Mouse (Mus musculus) MEL (cell line): ENCODE measurements around the gene Zfp697. TPM values are rescaled to one million over a fixed set of nuclear protein-coding genes. Genes with fewer than 3 reads are reported as not detected.
A peak's percentile ranks its signal among the peaks of the same experiment; 100 is the strongest.

ENCODE experiments used
- DNase-seq: peaks from one replicate; pipeline ENCODE4 v3.0.0; 2011; ENCODE audit warnings: low read depth, low spot score
- H3K27ac ChIP-seq: 2 replicates; pipeline ENCODE4 v1.5.1; 2012; ENCODE audit warnings: low read depth, mild to moderate bottlenecking, control low read depth, low read length, moderate library complexity; ENCODE audit not compliant: control insufficient read depth
- H3K27me3 ChIP-seq, 2 experiments: fragments of 150-350 bp in 1 of 2; sonication (generic) in 1 of 2; 2 replicates each; pipeline ENCODE4 v1.6.1; 2012; ENCODE audit warnings: low read length in 2 of 2, mild to moderate bottlenecking in 2 of 2, improper control_type of control experiment in 1 of 2, moderate library complexity in 1 of 2; ENCODE audit not compliant: insufficient read depth in 2 of 2, control insufficient read depth in 1 of 2
- H3K36me3 ChIP-seq, 2 experiments: 2 replicates each; pipeline ENCODE4 v1.6.1; 2012 to 2014; ENCODE audit warnings: low read length in 2 of 2, improper control_type of control experiment in 1 of 2, inconsistent platforms in 1 of 2, mild to moderate bottlenecking in 1 of 2; ENCODE audit not compliant: insufficient read depth in 2 of 2, control insufficient read depth in 1 of 2
- H3K4me1 ChIP-seq, 2 experiments: fragments of 150-350 bp in 1 of 2; sonication (generic) in 1 of 2; 2 replicates each; pipeline ENCODE4 v1.6.1; 2012; ENCODE audit warnings: low read length in 2 of 2, improper control_type of control experiment in 1 of 2, mild to moderate bottlenecking in 1 of 2; ENCODE audit not compliant: insufficient read depth in 2 of 2, control insufficient read depth in 1 of 2
- H3K4me3 ChIP-seq, 2 experiments: fragments of 150-350 bp in 1 of 2; sonication (generic) in 1 of 2; 2 replicates each; pipeline ENCODE4 v1.5.1; 2012; ENCODE audit warnings: low read depth in 2 of 2, low read length in 2 of 2, mild to moderate bottlenecking in 2 of 2, moderate library complexity in 2 of 2, control low read depth in 1 of 2, improper control_type of control experiment in 1 of 2; ENCODE audit not compliant: control insufficient read depth in 1 of 2, insufficient read depth in 1 of 2
- H3K79me2 ChIP-seq: 2 replicates; pipeline ENCODE4 v1.6.1; 2012; ENCODE audit warnings: mild to moderate bottlenecking, low read length, moderate library complexity; ENCODE audit not compliant: control insufficient read depth, poor library complexity, insufficient read depth
- H3K9ac ChIP-seq: 2 replicates; pipeline ENCODE4 v1.6.1; 2012; ENCODE audit warnings: low read depth, mild to moderate bottlenecking, control low read depth, low read length, moderate library complexity; ENCODE audit not compliant: control insufficient read depth, poor library complexity, severe bottlenecking
- H3K9me3 ChIP-seq: fragments of 150-350 bp; sonication (generic); replicated peaks from 2 replicates; pipeline ENCODE4 v1.6.1; 2012; ENCODE audit warnings: mild to moderate bottlenecking, low read length, improper control_type of control experiment, moderate library complexity; ENCODE audit not compliant: insufficient read depth
- BHLHE40 ChIP-seq: IDR thresholded peaks from 2 replicates; pipeline ENCODE4 v1.6.1; 2012; ENCODE audit warnings: low read depth, mild to moderate bottlenecking, inconsistent platforms, low read length, improper control_type of control experiment, borderline replicate concordance
- CHD1 ChIP-seq: IDR thresholded peaks from 2 replicates; pipeline ENCODE4 v1.6.1; 2012; ENCODE audit warnings: low read depth, mild to moderate bottlenecking, inconsistent platforms, low read length, improper control_type of control experiment
- CTCF ChIP-seq, 3 experiments: IDR thresholded peaks in 2 of 3; conservative IDR thresholded peaks in 1 of 3; 2 replicates each; pipeline ENCODE4 v1.5.1; 2011 to 2012; ENCODE audit warnings: low read length in 3 of 3, low read depth in 2 of 3, mild to moderate bottlenecking in 2 of 3, improper control_type of control experiment in 1 of 3, inconsistent platforms in 1 of 3, mixed read lengths in 1 of 3, moderate library complexity in 1 of 3; ENCODE audit not compliant: control insufficient read depth in 1 of 3, insufficient read depth in 1 of 3, poor library complexity in 1 of 3, severe bottlenecking in 1 of 3
- ELF1 ChIP-seq: IDR thresholded peaks from 2 replicates; pipeline ENCODE4 v1.6.1; 2014; ENCODE audit warnings: low read depth, mild to moderate bottlenecking, inconsistent platforms, low read length, improper control_type of control experiment, moderate library complexity
- ETS1 ChIP-seq: IDR thresholded peaks from 2 replicates; pipeline ENCODE4 v1.6.1; 2012; ENCODE audit warnings: low read depth, mild to moderate bottlenecking, inconsistent platforms, low read length, improper control_type of control experiment, moderate library complexity
- HCFC1 ChIP-seq: IDR thresholded peaks from 2 replicates; pipeline ENCODE4 v1.6.1; 2012; ENCODE audit warnings: low read depth, mild to moderate bottlenecking, inconsistent platforms, low read length, improper control_type of control experiment, moderate library complexity
- KAT2A ChIP-seq: conservative IDR thresholded peaks from 2 replicates; pipeline ENCODE4 v1.6.1; 2012; ENCODE audit warnings: low read depth, low read length, improper control_type of control experiment, inconsistent platforms
- MAFK ChIP-seq: IDR thresholded peaks from 2 replicates; pipeline ENCODE4 v1.6.1; 2011; ENCODE audit warnings: low read depth, mild to moderate bottlenecking, low read length, improper control_type of control experiment, borderline replicate concordance
- MAX ChIP-seq: IDR thresholded peaks from 2 replicates; pipeline ENCODE4 v1.6.1; 2011; ENCODE audit warnings: low read length, improper control_type of control experiment
- MAZ ChIP-seq: IDR thresholded peaks from 2 replicates; pipeline ENCODE4 v1.6.1; 2012; ENCODE audit warnings: low read depth, mild to moderate bottlenecking, inconsistent platforms, low read length, improper control_type of control experiment
- MEF2A ChIP-seq: IDR thresholded peaks from 2 replicates; pipeline ENCODE4 v1.6.1; 2014; ENCODE audit warnings: low read depth, mild to moderate bottlenecking, inconsistent platforms, low read length, improper control_type of control experiment; ENCODE audit not compliant: poor library complexity, insufficient replicate concordance, severe bottlenecking; ENCODE audit errors: extremely low read depth
- POLR2A ChIP-seq, 2 experiments: IDR thresholded peaks; 2 replicates each; pipeline ENCODE4 v1.6.1; 2011 to 2012; ENCODE audit warnings: low read length in 2 of 2, mild to moderate bottlenecking in 2 of 2, control low read depth in 1 of 2, improper control_type of control experiment in 1 of 2, low read depth in 1 of 2, moderate library complexity in 1 of 2; ENCODE audit not compliant: control insufficient read depth in 1 of 2, insufficient read depth in 1 of 2, poor library complexity in 1 of 2
- POLR2AphosphoS2 ChIP-seq: IDR thresholded peaks from 2 replicates; pipeline ENCODE4 v1.6.1; 2011; ENCODE audit warnings: low read length, improper control_type of control experiment
- RAD21 ChIP-seq: IDR thresholded peaks from 2 replicates; pipeline ENCODE4 v1.6.1; 2011; ENCODE audit warnings: mild to moderate bottlenecking, low read depth, low read length, improper control_type of control experiment
- SMC3 ChIP-seq: IDR thresholded peaks from 2 replicates; pipeline ENCODE4 v1.6.1; 2011; ENCODE audit warnings: low read depth, low read length, improper control_type of control experiment
- UBTF ChIP-seq: IDR thresholded peaks from 2 replicates; pipeline ENCODE4 v1.6.1; 2012; ENCODE audit warnings: low read depth, mild to moderate bottlenecking, inconsistent platforms, low read length, improper control_type of control experiment, moderate library complexity, borderline replicate concordance; ENCODE audit not compliant: insufficient read depth
- ZC3H11A ChIP-seq: IDR thresholded peaks from 2 replicates; pipeline ENCODE4 v1.6.1; 2012; ENCODE audit warnings: low read depth, mild to moderate bottlenecking, inconsistent platforms, low read length, improper control_type of control experiment
- ZKSCAN1 ChIP-seq: IDR thresholded peaks from 2 replicates; pipeline ENCODE4 v1.6.1; 2012; ENCODE audit warnings: low read depth, mild to moderate bottlenecking, inconsistent platforms, low read length, improper control_type of control experiment, moderate library complexity
- ZMIZ1 ChIP-seq: IDR thresholded peaks from 2 replicates; pipeline ENCODE4 v1.6.1; 2012; ENCODE audit warnings: low read depth, mild to moderate bottlenecking, inconsistent platforms, low read length, improper control_type of control experiment, moderate library complexity
- ZNF384 ChIP-seq: IDR thresholded peaks from 2 replicates; pipeline ENCODE4 v1.6.1; 2012; ENCODE audit warnings: low read depth, mild to moderate bottlenecking, inconsistent platforms, low read length, improper control_type of control experiment
- polyA plus RNA-seq, 2 experiments: library from polyadenylated mRNA; stranded (reverse) in 1 of 2; unstranded in 1 of 2; fragments of >175 nt in 1 of 2; fragments of >200 nt in 1 of 2; gene quantifications; 2 replicates each; pipeline versions ENCODE4 v1.2.1 to v1.2.4; 2012; ENCODE audit warnings: low replicate concordance in 2 of 2, low read depth in 1 of 2; ENCODE audit not compliant: insufficient read length in 2 of 2, insufficient read depth in 1 of 2, missing spikeins in 1 of 2
- total RNA-seq: library from RNA; depleted of rRNA; stranded (reverse); fragments of 300-350 nt; gene quantifications from 2 replicates; pipeline ENCODE4 v1.2.3, GENCODE M21; 2012

The Zfp697 gene
- total and polyA plus RNA-seq, 3 experiments = 0.04 TPM; not detected in 2

DNA sequence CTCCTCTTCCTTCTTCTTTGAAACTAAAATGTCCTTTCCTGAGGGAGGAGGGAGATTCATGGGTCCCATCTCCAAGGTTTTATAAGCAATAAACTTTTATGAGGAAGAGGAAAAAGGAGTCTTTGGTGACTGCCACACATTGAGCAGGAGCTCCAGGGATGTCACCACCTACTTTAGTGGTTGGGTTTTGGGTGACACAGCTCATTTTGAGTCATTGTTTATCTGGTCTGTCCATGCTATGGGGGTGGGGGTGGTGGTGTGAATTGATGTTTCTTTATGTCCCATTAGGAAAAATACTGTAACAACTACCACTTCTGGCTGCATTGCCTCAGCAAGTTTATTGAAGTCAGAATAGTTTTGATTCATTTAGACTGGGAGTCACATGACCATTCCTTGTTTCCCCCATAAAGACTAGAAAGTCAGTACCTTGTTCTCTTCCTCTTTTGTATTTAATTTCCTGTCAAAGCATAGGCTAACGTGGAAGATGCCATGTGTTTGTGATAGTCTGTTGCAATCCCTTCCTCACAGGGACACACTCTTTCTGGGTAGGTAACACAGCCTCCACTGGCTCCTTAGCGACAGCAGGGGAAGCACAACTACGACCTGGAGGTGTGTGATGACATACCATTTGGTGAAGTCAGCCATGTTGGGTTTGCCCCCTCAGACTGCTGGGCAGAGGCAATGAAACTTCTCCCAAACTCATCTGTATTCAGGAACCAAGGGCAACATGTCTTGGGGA is 25.5 kb upstream of the Zfp697 start (continued):
- TF ChIP-seq ETS1 = no peak
- no peak for TF ChIP-seq POLR2A (IDR thresholded peaks at IDR 0.05; ENCODE audit: control insufficient read depth in 1 of 2, insufficient read depth in 1 of 2, low read depth in 1 of 2, low read length in 2 of 2, poor library complexity in 1 of 2)
- no peak for TF ChIP-seq KAT2A
- TF ChIP-seq BHLHE40 = no peak
- TF ChIP-seq ZNF384 = no peak
- no peak for TF ChIP-seq MEF2A
- 0 out of 2 replicates have a peak, but pooled peaks have one; percentile 39 for TF ChIP-seq MAX
- no peak for TF ChIP-seq ELF1
- TF ChIP-seq ZKSCAN1 = no peak
- TF ChIP-seq MAFK = no peak
- no peak for TF ChIP-seq UBTF
- no peak for TF ChIP-seq CHD1
- no peak for TF ChIP-seq HCFC1
- TF ChIP-seq POLR2AphosphoS2 = no peak
- no peak for TF ChIP-seq ZMIZ1

DNA sequence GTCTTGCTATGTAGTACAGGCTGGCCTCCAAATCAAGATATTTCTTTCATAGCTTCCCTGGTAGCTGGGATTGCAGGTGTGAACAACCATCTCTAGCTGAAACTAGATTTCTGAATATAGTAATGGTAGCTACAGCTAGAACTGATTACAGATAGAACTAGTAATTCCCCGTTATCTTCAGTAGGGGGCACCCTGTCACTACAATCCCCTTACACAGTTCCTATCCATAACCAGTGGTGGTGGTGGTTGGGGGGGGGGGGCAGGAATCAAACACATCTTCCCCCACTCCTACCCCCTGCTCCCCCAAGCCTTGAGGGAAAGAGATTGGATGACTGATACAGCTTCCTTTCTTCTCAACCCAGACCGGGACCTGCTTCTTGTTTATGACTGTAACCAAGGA is 19.5 kb upstream of the Zfp697 start:
- DNase-seq = peak; percentile 33
- H3K36me3 ChIP-seq = no peaks in the 10 kb centered on the region
- no peak overlapping the region for H3K27ac ChIP-seq
- TF ChIP-seq SMC3 (peak; percentile 70), MAZ (no peak), RAD21 (peak; percentile 60), ZC3H11A (peak; percentile 50), CTCF (IDR thresholded peaks at IDR 0.05 in 2 of 3, conservative IDR thresholded peaks at IDR 0.05 in 1 of 3; ENCODE audit: control insufficient read depth in 1 of 3, insufficient read depth in 1 of 3, low read depth in 2 of 3, low read length in 3 of 3, poor library complexity in 1 of 3, severe bottlenecking in 1 of 3) (peak; percentile 21 to 65 (median 33); a peak in 4 of 6 replicates)
- no peaks in the 10 kb centered on the region for H3K4me1 ChIP-seq
- no peaks in the 10 kb centered on the region for H3K79me2 ChIP-seq
- peaks cover 3 to 6% of the 10 kb centered on the region in 2 experiments; a peak in 2 of 4 replicates for H3K27me3 ChIP-seq
- H3K4me3 ChIP-seq = no peak overlapping the region
- no peak overlapping the region for H3K9ac ChIP-seq
- H3K9me3 ChIP-seq = no peaks in the 10 kb centered on the region
